Mouse (Mus musculus): ENCODE data around the gene Ddx42. TPM values are rescaled to one million over a fixed set of nuclear protein-coding genes. Genes with fewer than 3 reads are reported as not detected.

Ddx42 gene
- polyA plus RNA-seq, 1 experiment from 2014 or later = 62.9 TPM

GRCm38 (mm10) chr11:106254767-106255166 lies 38.0 kb downstream of the Ddx42 start:
- ChIA-PET CTCF (no interaction called here), POLR2A (no interaction called here)
- no peaks in the 10 kb centered on the region for H3K27me3 ChIP-seq
- in situ Hi-C loops (cut with MboI; ENCODE audit: low pct_unique_long_range_greater_than_20kb) = no loop called here
- TF ChIP-seq CTCF (IDR thresholded peaks at IDR 0.05) = no peak
- DNase-seq (ENCODE audit: low read depth, low spot score) (no peak), ATAC-seq (no peak)

GRCm38 (mm10) chr11:106255174-106255573 lies 38.4 kb downstream of the Ddx42 start:
- no peak for TF ChIP-seq CTCF (IDR thresholded peaks at IDR 0.05)
- in situ Hi-C loops (cut with MboI; ENCODE audit: low pct_unique_long_range_greater_than_20kb) = no loop called here
- no peaks in the 10 kb centered on the region for H3K27me3 ChIP-seq
- DNase-seq (ENCODE audit: low read depth, low spot score) = no peak
- POLR2A ChIA-PET = no interaction called here
- no peak for ATAC-seq
- CTCF ChIA-PET = no interaction called here

DNA sequence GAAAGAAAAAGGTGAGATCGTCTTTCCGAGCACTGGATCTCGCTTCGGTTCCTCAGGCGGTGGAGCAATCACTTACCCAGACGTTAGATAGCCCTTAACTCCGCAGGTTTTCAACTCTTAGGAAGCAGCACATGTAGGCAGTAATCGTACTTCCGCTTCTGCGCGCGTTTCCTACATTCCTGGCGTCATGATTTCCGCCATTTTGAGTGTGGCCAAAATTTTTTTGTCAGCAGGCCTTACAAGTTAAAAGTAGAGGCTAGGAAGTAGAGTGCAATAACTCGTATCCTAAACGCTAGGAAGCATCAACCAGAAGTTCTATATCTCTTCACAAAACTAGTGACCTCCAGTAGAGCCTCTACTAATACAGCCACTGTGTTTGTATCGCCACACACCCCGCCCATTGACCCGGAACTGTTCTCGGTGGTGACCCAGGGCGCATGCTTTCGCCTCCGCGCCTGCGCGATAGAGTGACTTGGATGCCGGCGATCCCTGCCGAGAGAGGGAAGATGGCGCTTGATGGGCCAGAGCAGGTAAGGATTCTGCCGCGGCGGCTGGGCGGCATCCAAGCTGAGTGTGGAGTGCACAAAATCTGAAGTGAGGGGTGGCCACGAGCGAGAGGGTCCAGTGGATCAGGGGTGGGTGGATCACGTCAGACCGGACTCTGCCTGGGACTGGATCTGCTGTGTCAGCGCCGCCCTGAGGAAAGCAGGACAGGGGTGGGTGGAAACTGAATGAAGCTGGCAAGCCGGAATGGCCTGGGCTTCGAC lies 39.1 kb downstream of the Ddx42 start, which contains the start of the genes Ftsj3 and Psmc5:
Gene Ftsj3 (minus strand): TSS at position 395 of the 767 bp plus-strand sequence.
Gene Psmc5 (plus strand): TSS at position 470 of the 767 bp plus-strand sequence.
- in situ Hi-C loops (cut with MboI; ENCODE audit: low pct_unique_long_range_greater_than_20kb) = no loop called here
- ChIA-PET POLR2A (interaction anchor here (1.2 kb wide), 1 partner anchor 15 kb away, joined by 8 read pairs; no protein-coding TSS in a partner anchor), CTCF (interaction anchor here (0.9 to 1.7 kb wide), 6 partner anchors 10 to 111 kb away, joined by 3 to 7 read pairs (median 4); no protein-coding TSS in a partner anchor)
- peak; percentile 63 for ATAC-seq
- peak; percentile 71 for DNase-seq (ENCODE audit: low read depth, low spot score)
- no peaks in the 10 kb centered on the region for H3K27me3 ChIP-seq
- no peak for TF ChIP-seq CTCF (IDR thresholded peaks at IDR 0.05)

GRCm38 (mm10) chr11:106256775-106257174 lies 40.0 kb downstream of the Ddx42 start:
- H3K27me3 ChIP-seq = no peaks in the 10 kb centered on the region
- CTCF ChIA-PET = interaction anchor here (0.9 to 1.7 kb wide), 9 partner anchors 10 to 135 kb away, joined by 3 to 9 read pairs (median 4); partner anchors contain the start of gene Tcam1
- DNase-seq (ENCODE audit: low read depth, low spot score) (no peak), ATAC-seq (no peak)
- in situ Hi-C loops (cut with MboI; ENCODE audit: low pct_unique_long_range_greater_than_20kb) = no loop called here
- no peak for TF ChIP-seq CTCF (IDR thresholded peaks at IDR 0.05)
- POLR2A ChIA-PET = interaction anchor here (1.2 kb wide), 1 partner anchor 15 kb away, joined by 8 read pairs; no protein-coding TSS in a partner anchor

- DNase-seq (ENCODE audit: low read depth, low spot score) (no peak), ATAC-seq (no peak)
- ChIA-PET CTCF (interaction anchor here (1.3 to 1.4 kb wide), 2 partner anchors 15 to 20 kb away, joined by 3 to 5 read pairs; partner anchors contain the start of gene Tcam1), POLR2A (no interaction called here)
- in situ Hi-C loops (cut with MboI; ENCODE audit: low pct_unique_long_range_greater_than_20kb) = no loop called here
- H3K27me3 ChIP-seq = no peaks in the 10 kb centered on the region
- TF ChIP-seq CTCF (IDR thresholded peaks at IDR 0.05) = no peak
These were observed 44.2 kb downstream of the Ddx42 start for GRCm38 (mm10) chr11:106260826-106261450.

DNA sequence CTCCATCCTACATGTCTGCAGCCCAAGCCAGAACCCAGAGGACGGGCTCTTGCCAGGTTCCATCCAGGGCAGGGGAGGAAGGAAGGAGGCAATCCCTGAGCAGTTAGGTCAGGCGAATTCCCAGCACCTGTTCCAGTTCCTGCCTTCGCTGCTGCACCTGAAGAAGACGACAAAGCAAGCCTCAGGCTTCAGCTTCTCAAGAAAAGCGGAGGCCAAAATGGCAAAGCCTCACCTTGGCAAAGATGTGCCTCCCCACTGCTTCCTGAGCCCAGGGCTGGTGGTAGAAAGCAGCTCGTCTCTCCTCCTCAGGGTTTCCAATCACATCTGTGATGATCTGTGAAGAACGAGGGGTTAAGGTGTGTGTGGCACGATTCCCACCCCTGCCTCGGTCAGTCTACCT lies 47.2 kb downstream of the Ddx42 start:
- H3K27me3 ChIP-seq = no peaks in the 10 kb centered on the region
- DNase-seq (ENCODE audit: low read depth, low spot score) = no peak
- ATAC-seq = no peak
- POLR2A ChIA-PET = no interaction called here
- in situ Hi-C loops (cut with MboI; ENCODE audit: low pct_unique_long_range_greater_than_20kb) = no loop called here
- CTCF ChIA-PET = no interaction called here
- TF ChIP-seq CTCF (IDR thresholded peaks at IDR 0.05) = no peak

DNA sequence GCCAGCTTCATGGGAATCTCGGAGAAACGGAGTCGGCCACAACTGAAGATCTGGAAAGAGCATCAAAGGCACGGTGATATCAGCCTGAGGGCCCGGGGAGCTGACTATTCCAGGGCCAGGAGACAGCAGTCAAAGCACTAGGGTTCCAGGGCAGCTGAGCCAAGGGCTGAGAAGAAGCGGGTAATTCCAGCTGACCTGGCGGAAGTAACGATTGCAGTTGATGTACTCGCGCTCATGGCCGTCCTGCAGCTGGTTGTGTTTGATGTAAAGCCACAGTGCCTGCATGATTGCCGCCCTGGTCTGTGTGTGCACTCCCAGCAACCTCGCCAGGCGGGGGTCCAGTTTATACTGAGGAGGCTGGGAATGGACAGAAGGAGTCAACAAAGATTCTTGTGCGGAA lies 48.3 kb downstream of the Ddx42 start:
- TF ChIP-seq CTCF (IDR thresholded peaks at IDR 0.05) = no peak
- ChIA-PET POLR2A (no interaction called here), CTCF (interaction anchor here (2.0 kb wide), 1 partner anchor 11 kb away, joined by 4 read pairs; no protein-coding TSS in a partner anchor)
- in situ Hi-C loops (cut with MboI; ENCODE audit: low pct_unique_long_range_greater_than_20kb) = no loop called here
- H3K27me3 ChIP-seq = no peaks in the 10 kb centered on the region
- no peak for DNase-seq (ENCODE audit: low read depth, low spot score)
- ATAC-seq = no peak

GRCm38 (mm10) chr11:106265570-106265969 lies 48.8 kb downstream of the Ddx42 start:
- no peak for TF ChIP-seq CTCF (IDR thresholded peaks at IDR 0.05)
- ATAC-seq = no peak
- no peaks in the 10 kb centered on the region for H3K27me3 ChIP-seq
- in situ Hi-C loops (cut with MboI; ENCODE audit: low pct_unique_long_range_greater_than_20kb) = no loop called here
- no peak for DNase-seq (ENCODE audit: low read depth, low spot score)
- ChIA-PET CTCF (interaction anchor here (1.5 to 2.0 kb wide), 2 partner anchors 9 to 10 kb away, joined by 4 read pairs; partner anchors contain the start of genes Ftsj3 and Psmc5), POLR2A (no interaction called here)

DNA sequence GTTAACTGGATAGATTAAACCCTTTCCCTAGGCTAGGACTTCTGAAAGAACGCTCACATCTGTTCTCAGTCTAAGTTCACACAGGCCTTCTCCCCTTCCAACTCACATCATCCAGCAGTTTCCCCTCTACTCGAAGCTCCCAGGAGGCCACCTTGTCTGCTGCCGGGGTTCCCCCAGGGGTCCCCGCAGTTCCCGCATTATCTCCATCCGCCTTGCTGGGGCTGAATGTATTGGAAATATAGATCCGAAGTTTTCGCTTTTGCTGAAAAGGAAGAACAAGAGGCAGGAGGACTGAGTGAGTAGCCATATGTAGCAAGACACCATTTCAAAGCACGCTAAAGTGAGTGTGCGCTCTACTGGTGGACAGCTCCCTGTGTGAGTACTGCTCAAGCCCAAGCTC lies 49.7 kb downstream of the Ddx42 start:
- in situ Hi-C loops (cut with MboI; ENCODE audit: low pct_unique_long_range_greater_than_20kb) = no loop called here
- ChIA-PET CTCF (interaction anchor here (1.5 to 2.0 kb wide), 2 partner anchors 9 to 10 kb away, joined by 4 read pairs; partner anchors contain the start of genes Ftsj3 and Psmc5), POLR2A (no interaction called here)
- DNase-seq (ENCODE audit: low read depth, low spot score) (no peak), ATAC-seq (no peak)
- H3K27me3 ChIP-seq = no peaks in the 10 kb centered on the region
- TF ChIP-seq CTCF (IDR thresholded peaks at IDR 0.05) = no peak

- no peak for TF ChIP-seq CTCF (IDR thresholded peaks at IDR 0.05)
- ATAC-seq (no peak), DNase-seq (ENCODE audit: low read depth, low spot score) (no peak)
- no peaks in the 10 kb centered on the region for H3K27me3 ChIP-seq
- ChIA-PET CTCF (no interaction called here), POLR2A (interaction anchor here (0.6 kb wide), 1 partner anchor 8 kb away, joined by 4 read pairs; no protein-coding TSS in a partner anchor)
- in situ Hi-C loops (cut with MboI; ENCODE audit: low pct_unique_long_range_greater_than_20kb) = no loop called here
These were observed 50.7 kb downstream of the Ddx42 start for GRCm38 (mm10) chr11:106267311-106267852.

Measured in Patski (cell line).